Mouse (Mus musculus): ENCODE measurements at regions not wholly inside any gene's neighbourhood (a gene's known extent, or its start where the extent isn't known, plus 50 kb on each side); places are given as distances from the start of the nearest gene placed in this dataset.

DNA sequence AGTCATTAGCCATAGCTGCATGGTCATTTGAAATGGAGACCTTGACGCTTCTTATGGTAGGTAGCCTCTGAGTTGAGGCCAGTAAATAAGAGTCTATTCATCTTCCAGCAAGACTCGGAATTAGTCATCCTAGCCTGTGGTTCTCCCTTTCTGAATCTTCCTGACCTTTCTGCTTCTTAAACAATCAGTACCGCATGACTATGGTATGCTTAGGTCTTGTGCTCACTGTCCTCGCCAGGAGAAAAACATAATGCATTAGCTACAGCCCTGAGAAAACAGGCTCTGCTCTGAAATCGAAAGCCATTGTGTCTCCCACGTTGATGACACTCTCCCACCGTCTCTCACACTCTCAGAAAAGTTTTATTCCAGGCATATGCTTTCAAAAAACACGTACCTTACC, 72.4 kb upstream of the Col1a2 start:
- no peak overlapping the region for H3K4me3 ChIP-seq (ENCODE audit: low read depth, low read length)
- no peaks in the 10 kb centered on the region for H3K36me3 ChIP-seq (ENCODE audit: control insufficient read depth, insufficient read depth, low read length)
- H3K27me3 ChIP-seq (ENCODE audit: control insufficient read depth, insufficient read depth, low read length): no peaks in the 10 kb centered on the region
- ATAC-seq (ENCODE audit: insufficient number of reproducible peaks, low FRiP score, low TSS enrichment, low read depth) (no peak), DNase-seq (ENCODE audit: low spot score) (no peak)
- H3K4me1 ChIP-seq (ENCODE audit: control insufficient read depth, insufficient read depth, low read length): no peaks in the 10 kb centered on the region
- H3K4me2 ChIP-seq (ENCODE audit: low read depth, severe bottlenecking): no peak overlapping the region
- WGBS: 90% methylated on average over 8 of the region's 8 CpGs
- H3K27ac ChIP-seq (replicated peaks; ENCODE audit: low read depth, low read length): no peak overlapping the region
- H3K9ac ChIP-seq (ENCODE audit: low read length): no peak overlapping the region
- H3K9me3 ChIP-seq (ENCODE audit: control insufficient read depth, low read length): no peaks in the 10 kb centered on the region

DNA sequence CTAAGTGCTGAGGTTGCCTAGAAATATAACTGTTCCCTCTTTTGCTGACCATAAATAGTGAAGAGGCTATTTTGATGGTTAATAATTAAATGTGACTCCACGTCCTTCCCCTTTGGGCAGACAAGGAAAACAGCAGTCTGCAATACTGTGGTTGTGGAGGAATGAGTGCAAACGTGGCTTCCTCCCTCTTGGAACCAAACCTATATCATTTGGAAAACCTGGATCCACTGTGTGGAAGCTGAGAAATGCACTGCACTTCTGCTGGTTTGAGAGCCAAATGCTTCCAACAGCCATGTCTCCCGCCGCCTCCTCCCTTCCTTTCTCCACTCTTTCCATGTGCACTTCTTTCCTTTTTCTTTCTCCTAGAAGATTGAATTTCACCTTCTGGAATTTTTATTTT, 68.2 kb upstream of the Col1a2 start:
- H3K27ac ChIP-seq (replicated peaks; ENCODE audit: low read depth, low read length): no peak overlapping the region
- no peaks in the 10 kb centered on the region for H3K9me3 ChIP-seq (ENCODE audit: control insufficient read depth, low read length)
- no peaks in the 10 kb centered on the region for H3K27me3 ChIP-seq (ENCODE audit: control insufficient read depth, insufficient read depth, low read length)
- 70% methylated on average over 4 of the region's 4 CpGs for WGBS
- H3K9ac ChIP-seq (ENCODE audit: low read length): no peak overlapping the region
- no peaks in the 10 kb centered on the region for H3K36me3 ChIP-seq (ENCODE audit: control insufficient read depth, insufficient read depth, low read length)
- H3K4me3 ChIP-seq (ENCODE audit: low read depth, low read length): no peak overlapping the region
- DNase-seq (ENCODE audit: low spot score): no peak
- no peak for ATAC-seq (ENCODE audit: insufficient number of reproducible peaks, low FRiP score, low TSS enrichment, low read depth)
- no peaks in the 10 kb centered on the region for H3K4me1 ChIP-seq (ENCODE audit: control insufficient read depth, insufficient read depth, low read length)
- no peak overlapping the region for H3K4me2 ChIP-seq (ENCODE audit: low read depth, severe bottlenecking)

DNA sequence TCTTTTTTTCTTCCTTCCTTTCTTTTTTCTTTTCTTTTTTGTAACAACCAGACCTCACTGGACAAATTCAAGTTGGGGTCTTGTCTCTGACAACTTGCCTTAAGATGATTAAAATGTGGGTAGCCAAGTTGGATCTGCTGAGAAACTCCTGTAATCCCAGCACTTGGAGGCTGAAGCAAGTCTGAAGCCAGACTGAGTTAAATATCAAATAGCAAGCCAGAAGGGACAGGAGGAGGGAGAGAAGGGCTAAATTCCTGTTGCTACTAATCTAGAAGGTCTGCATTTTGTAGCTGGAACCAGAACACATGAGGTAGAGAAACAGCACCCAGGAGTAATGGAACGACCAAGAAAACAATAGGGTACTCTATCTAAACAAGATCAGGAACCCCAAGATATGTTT, 67.7 kb upstream of the Col1a2 start:
- WGBS: 69% methylated on average over 1 of the region's 1 CpGs
- H3K36me3 ChIP-seq (ENCODE audit: control insufficient read depth, insufficient read depth, low read length): no peaks in the 10 kb centered on the region
- H3K27me3 ChIP-seq (ENCODE audit: control insufficient read depth, insufficient read depth, low read length): no peaks in the 10 kb centered on the region
- no peak overlapping the region for H3K4me3 ChIP-seq (ENCODE audit: low read depth, low read length)
- ATAC-seq (ENCODE audit: insufficient number of reproducible peaks, low FRiP score, low TSS enrichment, low read depth) (no peak), DNase-seq (ENCODE audit: low spot score) (no peak)
- H3K9me3 ChIP-seq (ENCODE audit: control insufficient read depth, low read length): no peaks in the 10 kb centered on the region
- H3K4me2 ChIP-seq (ENCODE audit: low read depth, severe bottlenecking): no peak overlapping the region
- H3K27ac ChIP-seq (replicated peaks; ENCODE audit: low read depth, low read length): no peak overlapping the region
- no peak overlapping the region for H3K9ac ChIP-seq (ENCODE audit: low read length)
- H3K4me1 ChIP-seq (ENCODE audit: control insufficient read depth, insufficient read depth, low read length): no peaks in the 10 kb centered on the region

DNA sequence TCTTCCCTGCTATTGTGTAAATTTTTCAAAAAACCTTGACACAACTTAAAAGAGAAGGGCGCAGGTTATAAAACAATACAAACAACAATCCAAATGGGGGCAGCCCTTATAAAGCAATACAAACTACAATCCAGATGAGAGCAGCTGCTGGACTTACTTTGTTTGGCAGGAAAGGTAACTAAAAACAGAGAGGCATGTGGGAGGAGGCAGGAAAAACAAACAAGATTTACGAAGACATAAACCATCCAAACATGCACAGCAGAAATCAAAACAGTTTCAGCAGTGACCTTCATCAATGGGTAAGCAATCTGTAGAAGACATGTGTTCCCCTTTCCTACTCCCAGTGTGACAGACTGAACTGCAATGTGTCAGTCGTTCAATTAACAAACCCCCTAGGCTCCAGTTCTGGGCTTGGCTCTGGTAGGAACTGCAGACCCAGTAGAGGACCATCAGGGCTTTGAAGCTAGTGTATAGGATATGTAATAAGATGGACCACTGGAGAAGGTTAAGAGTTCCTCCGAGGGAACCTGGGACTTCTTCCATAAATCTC, 62.9 kb upstream of the Col1a2 start:
- H3K4me2 ChIP-seq (ENCODE audit: low read depth, severe bottlenecking): no peak overlapping the region
- ATAC-seq (ENCODE audit: insufficient number of reproducible peaks, low FRiP score, low TSS enrichment, low read depth): no peak
- DNase-seq (ENCODE audit: low spot score): no peak
- H3K9me3 ChIP-seq (ENCODE audit: control insufficient read depth, low read length): no peaks in the 10 kb centered on the region
- no peaks in the 10 kb centered on the region for H3K4me1 ChIP-seq (ENCODE audit: control insufficient read depth, insufficient read depth, low read length)
- H3K4me3 ChIP-seq (ENCODE audit: low read depth, low read length): no peak overlapping the region
- no peaks in the 10 kb centered on the region for H3K27me3 ChIP-seq (ENCODE audit: control insufficient read depth, insufficient read depth, low read length)
- no peaks in the 10 kb centered on the region for H3K36me3 ChIP-seq (ENCODE audit: control insufficient read depth, insufficient read depth, low read length)
- no peak overlapping the region for H3K9ac ChIP-seq (ENCODE audit: low read length)
- no peak overlapping the region for H3K27ac ChIP-seq (replicated peaks; ENCODE audit: low read depth, low read length)
- WGBS: 48% methylated on average over 4 of the region's 4 CpGs

DNA sequence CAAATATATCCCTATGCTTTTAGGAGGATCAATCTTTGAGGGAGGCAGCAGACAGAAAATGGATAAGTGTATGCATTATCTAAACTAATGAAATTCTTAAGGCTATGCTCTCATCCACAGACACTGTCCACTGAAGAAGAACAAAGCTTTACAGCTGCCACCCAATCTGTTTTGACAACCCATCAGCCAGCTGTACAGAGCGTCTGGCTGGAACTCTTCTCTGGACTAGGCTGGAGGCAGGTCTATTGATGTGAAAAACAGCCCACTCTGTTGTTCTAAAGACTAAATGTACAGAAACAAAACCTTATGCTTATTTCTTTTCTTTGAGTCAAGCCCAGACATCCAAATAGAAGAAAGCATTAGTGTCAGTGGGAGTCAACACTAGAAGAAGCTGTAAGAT, 58.7 kb upstream of the Col1a2 start:
- H3K27me3 ChIP-seq (ENCODE audit: control insufficient read depth, insufficient read depth, low read length): no peaks in the 10 kb centered on the region
- no peaks in the 10 kb centered on the region for H3K36me3 ChIP-seq (ENCODE audit: control insufficient read depth, insufficient read depth, low read length)
- no peak overlapping the region for H3K4me2 ChIP-seq (ENCODE audit: low read depth, severe bottlenecking)
- ATAC-seq (ENCODE audit: insufficient number of reproducible peaks, low FRiP score, low TSS enrichment, low read depth) (no peak), DNase-seq (ENCODE audit: low spot score) (no peak)
- no peak overlapping the region for H3K4me3 ChIP-seq (ENCODE audit: low read depth, low read length)
- WGBS: 63% methylated on average over 1 of the region's 1 CpGs
- H3K4me1 ChIP-seq (ENCODE audit: control insufficient read depth, insufficient read depth, low read length): no peaks in the 10 kb centered on the region
- H3K27ac ChIP-seq (replicated peaks; ENCODE audit: low read depth, low read length): no peak overlapping the region
- no peak overlapping the region for H3K9ac ChIP-seq (ENCODE audit: low read length)
- no peaks in the 10 kb centered on the region for H3K9me3 ChIP-seq (ENCODE audit: control insufficient read depth, low read length)

DNA sequence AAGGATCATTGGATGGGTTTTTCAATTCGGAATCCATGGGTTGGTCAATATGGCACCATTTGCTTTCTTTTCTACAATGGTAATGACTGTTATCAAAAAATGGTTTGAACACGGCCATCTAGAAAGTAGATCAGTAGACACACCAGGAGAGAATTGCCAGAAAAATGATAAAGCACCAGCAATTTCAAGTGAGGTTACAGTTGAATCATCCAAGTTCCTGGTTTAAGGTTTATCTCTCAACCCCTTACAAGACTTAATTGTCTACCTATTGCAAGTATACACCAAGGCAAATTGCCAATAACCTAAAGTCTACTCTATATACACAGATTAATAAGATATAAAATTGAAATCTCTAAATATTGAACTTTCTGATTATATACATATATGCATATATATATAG, 53.4 kb upstream of the Col1a2 start:
- DNase-seq (ENCODE audit: low spot score) (no peak), ATAC-seq (ENCODE audit: insufficient number of reproducible peaks, low FRiP score, low TSS enrichment, low read depth) (no peak)
- no peak overlapping the region for H3K27ac ChIP-seq (replicated peaks; ENCODE audit: low read depth, low read length)
- no peak overlapping the region for H3K4me3 ChIP-seq (ENCODE audit: low read depth, low read length)
- H3K36me3 ChIP-seq (ENCODE audit: control insufficient read depth, insufficient read depth, low read length): no peaks in the 10 kb centered on the region
- WGBS: 88% methylated on average over 2 of the region's 2 CpGs
- no peak overlapping the region for H3K9ac ChIP-seq (ENCODE audit: low read length)
- peaks cover 8% of the 10 kb centered on the region for H3K4me1 ChIP-seq (ENCODE audit: control insufficient read depth, insufficient read depth, low read length)
- no peak overlapping the region for H3K4me2 ChIP-seq (ENCODE audit: low read depth, severe bottlenecking)
- no peaks in the 10 kb centered on the region for H3K27me3 ChIP-seq (ENCODE audit: control insufficient read depth, insufficient read depth, low read length)
- H3K9me3 ChIP-seq (ENCODE audit: control insufficient read depth, low read length): no peaks in the 10 kb centered on the region

Measured in limb, embryonic 11.5 days (tissue).